Mouse (Mus musculus) neural tube, embryonic 14.5 days (tissue): ENCODE measurements around the gene Cd3e. TPM values are rescaled to one million over a fixed set of nuclear protein-coding genes. Genes with fewer than 3 reads are reported as not detected.
"Not testable (repeated sequence)": the region's sequence is repeated elsewhere in the genome, so short reads cannot be mapped to it uniquely, and the experiment has no call there.

Experiments
- ATAC-seq: fragments of 200-750 bp; cut with Nextera tagmentation; 2 replicates; pipeline ENCODE4 v1.8.0; 2017; ENCODE audit warnings: low read depth, mild to moderate bottlenecking, moderate TSS enrichment, moderate library complexity
- H3K27ac ChIP-seq: fragments of 300-500 bp; sonication (generic); 2 replicates; pipeline ENCODE4 v1.5.1; 2014; ENCODE audit warnings: low read depth, mild to moderate bottlenecking, control low read depth, low read length, moderate library complexity, mixed read lengths
- H3K27me3 ChIP-seq: fragments of 300-500 bp; sonication (generic); 2 replicates; pipeline ENCODE4 v1.6.1; 2014; ENCODE audit warnings: low read length; ENCODE audit not compliant: control insufficient read depth, insufficient read depth
- H3K36me3 ChIP-seq: fragments of 300-500 bp; sonication (generic); 2 replicates; pipeline ENCODE4 v1.6.1; 2014; ENCODE audit warnings: low read length, mixed read lengths; ENCODE audit not compliant: control insufficient read depth, insufficient read depth
- H3K4me1 ChIP-seq: fragments of 300-500 bp; sonication (generic); 2 replicates; pipeline ENCODE4 v1.6.1; 2014; ENCODE audit warnings: low read length; ENCODE audit not compliant: control insufficient read depth, insufficient read depth
- H3K4me2 ChIP-seq: fragments of 300-500 bp; sonication (generic); 2 replicates; pipeline ENCODE4 v1.6.1; 2014; ENCODE audit warnings: mild to moderate bottlenecking, low read depth, low read length, control low read depth
- H3K4me3 ChIP-seq: fragments of 300-500 bp; sonication (generic); 2 replicates; pipeline ENCODE4 v1.5.1; 2014; ENCODE audit warnings: low read depth, low read length, control low read depth, mixed read lengths
- H3K9ac ChIP-seq: fragments of 300-500 bp; sonication (generic); replicated peaks from 2 replicates; pipeline ENCODE4 v1.6.1; 2014; ENCODE audit warnings: low read depth, mild to moderate bottlenecking, control low read depth, low read length, mixed read lengths
- H3K9me3 ChIP-seq: fragments of 300-500 bp; sonication (generic); 2 replicates; pipeline ENCODE4 v1.6.1; 2016; ENCODE audit warnings: low read length; ENCODE audit not compliant: control insufficient read depth
- WGBS: fragments of 180-500 bp; shearing (Covaris S2); extraction: QIAGEN DNeasy Blood & Tissue Kit; methylation state at CpG from one replicate; pipeline ENCODE4 v1.1.7; 2014; 5-methylcytosine and 5-hydroxymethylcytosine counted together
- polyA plus RNA-seq: library from polyadenylated mRNA; unstranded; fragments of >200 nt; fragmentation: Nextera tagmentation; extraction: Ambion mirVana; gene quantifications from 2 replicates; pipeline ENCODE4 v1.2.1, GENCODE M21; 2014

Cd3e gene
- polyA plus RNA-seq, 1 experiment from 2014 or later = 0.31 TPM

GRCm38 (mm10) chr9:45042056-45042720 is 32.8 kb upstream of the Cd3e start:
- H3K36me3 ChIP-seq = no peaks in the 10 kb centered on the region
- no peak overlapping the region for H3K9ac ChIP-seq
- 4% methylated on average over 20 of the region's 20 CpGs for WGBS
- H3K27me3 ChIP-seq = peaks cover 27% of the 10 kb centered on the region
- no peaks in the 10 kb centered on the region for H3K9me3 ChIP-seq
- no peak overlapping the region for H3K4me3 ChIP-seq
- H3K4me2 ChIP-seq = no peak overlapping the region
- ATAC-seq = no peak
- no peak overlapping the region for H3K27ac ChIP-seq
- no peaks in the 10 kb centered on the region for H3K4me1 ChIP-seq

- WGBS = 40% methylated on average over 17 of the region's 17 CpGs
- Histone ChIP-seq H3K9me3 (no peaks in the 10 kb centered on the region), H3K27me3 (peaks cover 27% of the 10 kb centered on the region), H3K9ac (no peak overlapping the region), H3K36me3 (no peaks in the 10 kb centered on the region), H3K4me3 (no peak overlapping the region), H3K27ac (no peak overlapping the region), H3K4me1 (no peaks in the 10 kb centered on the region), H3K4me2 (no peak overlapping the region)
- no peak for ATAC-seq
Observed at GRCm38 (mm10) chr9:45041131-45041838, 31.9 kb upstream of the Cd3e start.

GRCm38 (mm10) chr9:45040066-45040845 is 30.8 kb upstream of the Cd3e start:
- Histone ChIP-seq H3K9me3 (no peaks in the 10 kb centered on the region), H3K36me3 (no peaks in the 10 kb centered on the region), H3K9ac (no peak overlapping the region), H3K27ac (no peak overlapping the region), H3K4me3 (no peak overlapping the region), H3K4me1 (no peaks in the 10 kb centered on the region), H3K27me3 (peaks cover 27% of the 10 kb centered on the region), H3K4me2 (no peak overlapping the region)
- no peak for ATAC-seq
- WGBS = 13% methylated on average over 14 of the region's 14 CpGs

- H3K27ac ChIP-seq = no peak within 1 kb of the TSS
- H3K9ac ChIP-seq = no peak within 1 kb of the TSS
- H3K4me2 ChIP-seq = no peak within 1 kb of the TSS
- no peaks in the 10 kb centered on the region for H3K9me3 ChIP-seq
- no peak for ATAC-seq
- no peak within 1 kb of the TSS for H3K4me3 ChIP-seq
- no peaks in the 10 kb centered on the region for H3K4me1 ChIP-seq
- WGBS = 71% methylated on average over 5 of the region's 5 CpGs
- no peaks in the 10 kb centered on the region for H3K36me3 ChIP-seq
- H3K27me3 ChIP-seq = peaks cover 27% of the 10 kb centered on the region
Observed at GRCm38 (mm10) chr9:45039499-45039898, 30.1 kb upstream of the Cd3e start, which contains the start of gene Mpzl2. TSS of gene Mpzl2 (plus strand) at chr9:45039799.

GRCm38 (mm10) chr9:45037803-45038202 is 28.4 kb upstream of the Cd3e start:
- H3K36me3 ChIP-seq = not testable (repeated sequence)
- peaks cover 20% of the 10 kb centered on the region for H3K27me3 ChIP-seq

GRCm38 (mm10) chr9:45034526-45034925 is 25.1 kb upstream of the Cd3e start:
- Histone ChIP-seq H3K27ac (no peak overlapping the region), H3K9me3 (no peaks in the 10 kb centered on the region), H3K4me1 (no peaks in the 10 kb centered on the region), H3K36me3 (no peaks in the 10 kb centered on the region), H3K4me2 (no peak overlapping the region), H3K4me3 (no peak overlapping the region), H3K27me3 (peaks cover under 1% of the 10 kb centered on the region; the same call in 1 of the 2 replicates), H3K9ac (no peak overlapping the region)
- no peak for ATAC-seq
- WGBS = 82% methylated on average over 3 of the region's 3 CpGs

More at GRCm38 (mm10) chr9:45037803-45038202, 28.4 kb upstream of the Cd3e start:
- H3K9me3 ChIP-seq, H3K9ac ChIP-seq, H3K4me1 ChIP-seq, ATAC-seq, H3K27ac ChIP-seq, H3K4me2 ChIP-seq, H3K4me3 ChIP-seq: not testable (repeated sequence)
- WGBS = 94% methylated on average over 1 of the region's 1 CpGs

- H3K4me2 ChIP-seq = no peak overlapping the region
- H3K9ac ChIP-seq = no peak overlapping the region
- no peak overlapping the region for H3K4me3 ChIP-seq
- ATAC-seq = no peak
- no peaks in the 10 kb centered on the region for H3K36me3 ChIP-seq
- no peak overlapping the region for H3K27ac ChIP-seq
- H3K27me3 ChIP-seq = no peaks in the 10 kb centered on the region; the same call in 1 of the 2 replicates
- H3K9me3 ChIP-seq = no peaks in the 10 kb centered on the region
- 69% methylated on average over 2 of the region's 2 CpGs for WGBS
- no peaks in the 10 kb centered on the region for H3K4me1 ChIP-seq
Observed at GRCm38 (mm10) chr9:45032261-45032660, 22.8 kb upstream of the Cd3e start.

GRCm38 (mm10) chr9:45030341-45030740 is 20.9 kb upstream of the Cd3e start:
- no peaks in the 10 kb centered on the region for H3K4me1 ChIP-seq
- WGBS = 84% methylated on average over 6 of the region's 6 CpGs
- H3K9me3 ChIP-seq = no peaks in the 10 kb centered on the region
- H3K27ac ChIP-seq = no peak overlapping the region
- no peak overlapping the region for H3K4me2 ChIP-seq
- H3K9ac ChIP-seq = no peak overlapping the region
- H3K4me3 ChIP-seq = no peak overlapping the region
- H3K36me3 ChIP-seq = no peaks in the 10 kb centered on the region
- no peak for ATAC-seq
- no peaks in the 10 kb centered on the region; the same call in 1 of the 2 replicates for H3K27me3 ChIP-seq

- Histone ChIP-seq H3K27me3 (no peaks in the 10 kb centered on the region), H3K36me3 (no peaks in the 10 kb centered on the region), H3K4me2 (no peak overlapping the region), H3K9me3 (no peaks in the 10 kb centered on the region), H3K9ac (no peak overlapping the region), H3K27ac (no peak overlapping the region), H3K4me1 (no peaks in the 10 kb centered on the region), H3K4me3 (no peak overlapping the region)
- ATAC-seq = no peak
- 83% methylated on average over 8 of the region's 8 CpGs for WGBS
Observed at GRCm38 (mm10) chr9:45027376-45027775, 17.9 kb upstream of the Cd3e start.
